In the genomic region with DNA sequence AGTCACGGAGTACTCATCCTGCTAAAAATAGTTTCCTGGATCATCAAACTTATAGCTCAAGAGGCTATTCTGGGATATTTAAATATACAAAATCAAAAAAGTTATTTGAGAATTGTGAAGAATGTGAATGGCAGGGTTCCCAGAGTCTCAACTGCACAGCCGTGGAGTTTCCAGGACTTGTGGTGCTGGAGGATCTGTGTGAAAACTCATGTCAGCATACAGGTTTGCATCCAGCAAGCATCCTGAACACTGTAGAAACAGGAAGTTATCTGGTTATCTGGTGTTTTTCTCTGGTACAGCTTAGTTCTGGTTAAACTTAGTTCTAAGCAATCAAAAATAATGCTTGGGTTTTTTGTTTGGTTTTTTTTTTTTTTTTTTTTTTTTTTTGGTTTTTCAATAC, we compare ENCODE assay signal across 13 mouse cellular contexts. TPM values are rescaled to one million over a fixed set of nuclear protein-coding genes. Genes with fewer than 3 reads are reported as not detected.
DNase-seq lines count a peak whose midpoint lies in the region; ATAC-seq and TF ChIP-seq lines count a peak whose summit lies in the region.
"Had no signal": no experiment of that assay in that cellular context is flagged by ENCODE, and none has a peak within 500 bp of the region (broad histone marks: within the 10 kb centered on the region; RNA-seq: fewer than 3 reads in every experiment).

No protein-coding gene starts in this region.

- DNase-seq in liver, adult 2 months (ENCODE audit: extremely low read depth, low read depth, low spot score): peak; percentile 31
- no peak for DNase-seq in liver, embryonic 11.5 days (ENCODE audit: low spot score)
- peak; percentile 42 for DNase-seq in brain, adult 2 months (ENCODE audit: low read depth, low spot score)
- peak; percentile 30 for DNase-seq in lung, postnatal 25 days (ENCODE audit: low spot score)
- DNase-seq in embryo, embryonic 9.5 days (ENCODE audit: extremely low spot score): no peak
- no peak for DNase-seq in adrenal gland, postnatal 36 days
- DNase-seq: adrenal gland, postnatal 25 days; embryo, embryonic 11 days; thymus, adult 18-20 months had no signal

- no peaks in the 10 kb centered on the region for H3K79me2 ChIP-seq in liver, adult 2 months (ENCODE audit: control insufficient read depth, insufficient read depth, low read length)

- no peaks in the 10 kb centered on the region for H3K36me3 ChIP-seq in heart, embryonic 16.5 days (ENCODE audit: control insufficient read depth, insufficient read depth)
- H3K36me3 ChIP-seq in heart, embryonic 12.5 days: no peaks in the 10 kb centered on the region
- H3K36me3 ChIP-seq in liver, adult 2 months (ENCODE audit: control insufficient read depth, insufficient read depth, low read length): no peaks in the 10 kb centered on the region
- H3K36me3 ChIP-seq in liver, embryonic 11.5 days (ENCODE audit: control insufficient read depth, insufficient read depth, low read length): no peaks in the 10 kb centered on the region
- H3K36me3 ChIP-seq: forebrain, embryonic 12.5 days; hindbrain, embryonic 10.5 days had no signal

- H3K9ac ChIP-seq in heart, embryonic 16.5 days (ENCODE audit: low read length): no peak overlapping the region
- no peak overlapping the region for H3K9ac ChIP-seq in heart, embryonic 12.5 days
- no peak overlapping the region for H3K9ac ChIP-seq in liver, adult 2 months (ENCODE audit: low read depth, low read length)
- H3K9ac ChIP-seq in liver, embryonic 11.5 days (ENCODE audit: low read depth, low read length): no peak overlapping the region
- H3K9ac ChIP-seq: forebrain, embryonic 12.5 days had no signal

- no peak for TF ChIP-seq POLR2A in liver, adult 2 months (IDR thresholded peaks at IDR 0.05; ENCODE audit: extremely low read depth, insufficient read depth, low read length)

- peak overlapping the region; percentile 95 for H3K27ac ChIP-seq in heart, embryonic 16.5 days (ENCODE audit: low read length)
- H3K27ac ChIP-seq in heart, embryonic 12.5 days (ENCODE audit: poor library complexity, severe bottlenecking): no peak overlapping the region
- H3K27ac ChIP-seq in liver, adult 2 months (replicated peaks; ENCODE audit: insufficient read depth, low read depth, low read length): no peak overlapping the region
- no peak overlapping the region for H3K27ac ChIP-seq in liver, embryonic 11.5 days (ENCODE audit: low read depth, low read length)
- H3K27ac ChIP-seq: forebrain, embryonic 12.5 days; hindbrain, embryonic 10.5 days had no signal

- H3K9me3 ChIP-seq in heart, embryonic 16.5 days (replicated peaks; ENCODE audit: control insufficient read depth, low read length): no peaks in the 10 kb centered on the region
- no peaks in the 10 kb centered on the region for H3K9me3 ChIP-seq in heart, embryonic 12.5 days (replicated peaks)
- no peaks in the 10 kb centered on the region for H3K9me3 ChIP-seq in liver, embryonic 11.5 days (ENCODE audit: control insufficient read depth, low read length)
- H3K9me3 ChIP-seq: forebrain, embryonic 12.5 days; hindbrain, embryonic 10.5 days had no signal

- ATAC-seq in heart, embryonic 16.5 days (replicated peaks; ENCODE audit: extremely low read depth, insufficient read depth, low FRiP score): no peak
- ATAC-seq in heart, embryonic 12.5 days (ENCODE audit: insufficient number of reproducible peaks, low FRiP score): no peak
- ATAC-seq in liver, embryonic 11.5 days (replicated peaks; ENCODE audit: low FRiP score): no peak

- H3K4me3 ChIP-seq in heart, embryonic 16.5 days (ENCODE audit: low read length): no peak overlapping the region
- H3K4me3 ChIP-seq in heart, embryonic 12.5 days: no peak overlapping the region
- no peak overlapping the region for H3K4me3 ChIP-seq in liver, adult 2 months (ENCODE audit: insufficient read depth, low read depth, low read length)
- no peak overlapping the region for H3K4me3 ChIP-seq in liver, embryonic 11.5 days (ENCODE audit: low read depth, low read length)
- H3K4me3 ChIP-seq: forebrain, embryonic 12.5 days; hindbrain, embryonic 10.5 days had no signal

- no peaks in the 10 kb centered on the region for H3K27me3 ChIP-seq in heart, embryonic 16.5 days (ENCODE audit: control insufficient read depth, insufficient read depth, low read length)
- H3K27me3 ChIP-seq in heart, embryonic 12.5 days (replicated peaks): no peaks in the 10 kb centered on the region
- no peaks in the 10 kb centered on the region for H3K27me3 ChIP-seq in liver, adult 2 months (ENCODE audit: control insufficient read depth, insufficient read depth, low read length)
- H3K27me3 ChIP-seq in liver, embryonic 11.5 days (replicated peaks; ENCODE audit: control insufficient read depth, insufficient read depth, low read length): no peaks in the 10 kb centered on the region
- H3K27me3 ChIP-seq: forebrain, embryonic 12.5 days had no signal

- no peak overlapping the region for H3K4me2 ChIP-seq in heart, embryonic 16.5 days (ENCODE audit: low read depth, low read length)
- no peak overlapping the region for H3K4me2 ChIP-seq in heart, embryonic 12.5 days
- no peak overlapping the region for H3K4me2 ChIP-seq in liver, embryonic 11.5 days
- H3K4me2 ChIP-seq: forebrain, embryonic 12.5 days had no signal

- H3K4me1 ChIP-seq in heart, embryonic 16.5 days (ENCODE audit: control insufficient read depth, insufficient read depth, low read length): peaks cover 25% of the 10 kb centered on the region
- peaks cover 34% of the 10 kb centered on the region for H3K4me1 ChIP-seq in heart, embryonic 12.5 days (replicated peaks)
- H3K4me1 ChIP-seq in liver, adult 2 months (ENCODE audit: control insufficient read depth, insufficient read depth, low read length): peaks cover 17% of the 10 kb centered on the region
- H3K4me1 ChIP-seq in liver, embryonic 11.5 days (replicated peaks; ENCODE audit: control insufficient read depth, insufficient read depth, low read length): 0 out of 2 replicates have a peak, but pooled peaks cover 4% of the 10 kb centered on the region
- H3K4me1 ChIP-seq: forebrain, embryonic 12.5 days; hindbrain, embryonic 10.5 days had no signal

- 17% methylated on average over 2 of the region's 2 CpGs for WGBS in heart, embryonic 16.5 days
- 53% methylated on average over 2 of the region's 2 CpGs for WGBS in heart, embryonic 12.5 days
- 62% methylated on average over 2 of the region's 2 CpGs for WGBS in liver, adult 2 months
- 72% methylated on average over 2 of the region's 2 CpGs for WGBS in liver, embryonic 11.5 days

- no peak for TF ChIP-seq CTCF in liver, adult 2 months (IDR thresholded peaks at IDR 0.05; ENCODE audit: low read depth, low read length)

RNA-seq across cellular contexts. Expression of gene Hspa4, which starts 6.7 kb away (rescaled TPM):
- 66.6 and 72.8 TPM in 2 replicates for polyA plus RNA-seq in heart, embryonic 16.5 days (2015; fragmentation: Nextera tagmentation; extraction: Ambion mirVana)
- 82.4 and 84.2 TPM in 2 replicates for polyA plus RNA-seq in heart, embryonic 12.5 days (2016; fragmentation: Nextera tagmentation; extraction: Ambion mirVana)
- 44.6 and 55.9 TPM in 2 replicates for total RNA-seq in liver, adult 2 months (2014; rRNA removed)
- 16.6 and 17.9 TPM in 2 replicates for polyA plus RNA-seq in liver, adult 2 months (2012; rRNA removed)
- 154 and 166 TPM in 2 replicates for polyA plus RNA-seq in liver, embryonic 11.5 days (2014; fragmentation: Nextera tagmentation; extraction: Ambion mirVana)
- total RNA-seq in adrenal gland, postnatal 36 days (2021): 100 to 1,000 TPM; 172 to 250 TPM

RNA-seq across cellular contexts. Expression of gene Zcchc10, which starts 17.5 kb away (rescaled TPM):
- 12.8 and 16.7 TPM in 2 replicates for polyA plus RNA-seq in heart, embryonic 16.5 days (2015; fragmentation: Nextera tagmentation; extraction: Ambion mirVana)
- 14.0 and 16.5 TPM in 2 replicates for polyA plus RNA-seq in heart, embryonic 12.5 days (2016; fragmentation: Nextera tagmentation; extraction: Ambion mirVana)
- total RNA-seq in liver, adult 2 months (2014; rRNA removed): 0.37 and 0.74 TPM in 2 replicates
- 1.8 and 2.5 TPM in 2 replicates for polyA plus RNA-seq in liver, adult 2 months (2012; rRNA removed)
- polyA plus RNA-seq in liver, embryonic 11.5 days (2014; fragmentation: Nextera tagmentation; extraction: Ambion mirVana): 36.7 and 37.9 TPM in 2 replicates
- total RNA-seq in adrenal gland, postnatal 36 days (2021): 10 to 100 TPM; 11.0 to 13.3 TPM

RNA-seq across cellular contexts. Expression of gene Aff4, which starts 43.7 kb away (rescaled TPM):
- 23.0 and 31.7 TPM in 2 replicates for polyA plus RNA-seq in heart, embryonic 16.5 days (2015; fragmentation: Nextera tagmentation; extraction: Ambion mirVana)
- 53.0 and 53.9 TPM in 2 replicates for polyA plus RNA-seq in heart, embryonic 12.5 days (2016; fragmentation: Nextera tagmentation; extraction: Ambion mirVana)
- total RNA-seq in liver, adult 2 months (2014; rRNA removed): 32.1 and 40.3 TPM in 2 replicates
- polyA plus RNA-seq in liver, adult 2 months (2012; rRNA removed): 7.3 and 8.1 TPM in 2 replicates
- polyA plus RNA-seq in liver, embryonic 11.5 days (2014; fragmentation: Nextera tagmentation; extraction: Ambion mirVana): 16.5 and 17.3 TPM in 2 replicates
- 100 to 1,000 TPM; 157 to 207 TPM for total RNA-seq in adrenal gland, postnatal 36 days (2021)

Comparison
In these comparisons a context has a peak if more than half of its experiments do, and no peak if none do; other contexts are left out.
1. DNase-seq: peak in liver, adult 2 months (single experiment), brain, adult 2 months (single experiment) and lung, postnatal 25 days (single experiment); none in liver, embryonic 11.5 days (single experiment), embryo, embryonic 9.5 days (single experiment) and adrenal gland, postnatal 36 days (0 of 2).